Mouse (Mus musculus): ENCODE data around the gene Dhdds.

Dhdds gene

GRCm38 (mm10) chr4:133943791-133944190, 56.9 kb downstream of the Dhdds start:
- DNase-seq (ENCODE audit: low spot score) = no peak

GRCm38 (mm10) chr4:133942679-133943078, 58.0 kb downstream of the Dhdds start:
- no peak for DNase-seq (ENCODE audit: low spot score)

GRCm38 (mm10) chr4:133941576-133941975, 59.1 kb downstream of the Dhdds start:
- DNase-seq (ENCODE audit: low spot score) = no peak

GRCm38 (mm10) chr4:133940386-133941260, 60.1 kb downstream of the Dhdds start:
- no peak for DNase-seq (ENCODE audit: low spot score)

GRCm38 (mm10) chr4:133938077-133938476, 62.6 kb downstream of the Dhdds start:
- DNase-seq (ENCODE audit: low spot score) = no peak

GRCm38 (mm10) chr4:133931785-133932184, 68.9 kb downstream of the Dhdds start:
- DNase-seq (ENCODE audit: low spot score) = no peak

- no peak for DNase-seq (ENCODE audit: low spot score)
Measured at GRCm38 (mm10) chr4:133931349-133931748, 69.4 kb downstream of the Dhdds start.

GRCm38 (mm10) chr4:133929278-133929670, 71.4 kb downstream of the Dhdds start:
- DNase-seq (ENCODE audit: low spot score) = no peak

GRCm38 (mm10) chr4:133928576-133929277, 72.0 kb downstream of the Dhdds start:
- no peak for DNase-seq (ENCODE audit: low spot score)

- DNase-seq (ENCODE audit: low spot score) = no peak
Measured at GRCm38 (mm10) chr4:133925204-133925603, 75.5 kb downstream of the Dhdds start.

- DNase-seq (ENCODE audit: low spot score) = no peak
Measured at GRCm38 (mm10) chr4:133923743-133924142, 77.0 kb downstream of the Dhdds start.
